ENCODE assay signal across 26 mouse cellular contexts in genomic region chr7:25872624-25873023, GRCm38 (mm10). TPM values are rescaled to one million over a fixed set of nuclear protein-coding genes. Genes with fewer than 3 reads are reported as not detected.
DNase-seq lines count a peak whose midpoint lies in the region; ATAC-seq lines count a peak whose summit lies in the region.
"Had no signal": no experiment of that assay in that cellular context is flagged by ENCODE, and none has a peak within 500 bp of the region (broad histone marks: within the 10 kb centered on the region; RNA-seq: fewer than 3 reads in every experiment).

No protein-coding gene starts in this region.

- peak; percentile 72 for ATAC-seq in common myeloid progenitor, adult 5-6 weeks (replicated peaks; ENCODE audit: low read depth, poor library complexity, severe bottlenecking)
- 0 out of 2 replicates have a peak, but pooled peaks have one; percentile 23 for ATAC-seq in megakaryocyte progenitor cell, adult 5-6 weeks (replicated peaks; ENCODE audit: poor library complexity)
- ATAC-seq: activated CD4-positive, CD25-positive, alpha-beta regulatory T cell, adult 4 months; CD4-positive, CD25-positive, alpha-beta regulatory T cell, adult 4 months; Patski had no signal

- DNase-seq in 416B (ENCODE audit: low read depth) (peak; percentile 97), MEL-GATA-1-ER (ENCODE audit: extremely low read depth, low read depth) (peak; percentile 72), liver (no peak)
- DNase-seq in lung, postnatal 36 days: no peak
- DNase-seq in ovary, adult 18-20 months (ENCODE audit: low spot score): no peak
- DNase-seq in adrenal gland, postnatal 36 days: no peak
- DNase-seq: adrenal gland, adult 2 months; adrenal gland, adult 8-10 months; adrenal gland, postnatal 10 days; adrenal gland, postnatal 14 days; adrenal gland, postnatal 25 days; B cell, adult 2 months; cerebellum, adult 11 months; cerebellum, adult 11-12 months; cerebellum, adult 18-20 months; cerebellum, adult 2 months; cerebellum, adult 8-10 months had no signal

RNA-seq across cellular contexts. Expression of gene Cyp2b10, which starts 24.8 kb away (rescaled TPM):
- total RNA-seq in common myeloid progenitor, adult 5-6 weeks (2017): not detected in 2 replicates
- total RNA-seq in megakaryocyte progenitor cell, adult 5-6 weeks (2015): not detected in 2 replicates
- total RNA-seq in megakaryocyte progenitor cell, adult 5-6 weeks (2017): not detected in 2 replicates
- total RNA-seq in adrenal gland, postnatal 36 days (2021): 1 to 10 TPM; 3.9 to 7.6 TPM
- total RNA-seq: CH12.LX, ES-E14, G1E, MEL had no signal

RNA-seq across cellular contexts. Expression of gene Cyp2s1, which starts 55.9 kb away (rescaled TPM):
- 0.27 and 0.29 TPM in 2 replicates for total RNA-seq in common myeloid progenitor, adult 5-6 weeks (2017)
- total RNA-seq in megakaryocyte progenitor cell, adult 5-6 weeks (2015): 0.17 TPM in 1 of 2 replicates, not detected in the other
- total RNA-seq in megakaryocyte progenitor cell, adult 5-6 weeks (2017): not detected in 2 replicates
- 1 to 10 TPM; 1.9 to 2.5 TPM for total RNA-seq in adrenal gland, postnatal 36 days (2021)
- total RNA-seq: MEL had no signal

Comparison
In these comparisons a context has a peak if more than half of its experiments do, and no peak if none do; other contexts are left out.
1. DNase-seq: peak in 416B (single experiment) and MEL-GATA-1-ER (single experiment); none in lung, postnatal 36 days (single experiment), ovary, adult 18-20 months (single experiment), liver (single experiment) and adrenal gland, postnatal 36 days (0 of 2).